Mouse (Mus musculus): Measurements from ENCODE around the gene Gm47959.
"Not testable (repeated sequence)": the region's sequence is repeated elsewhere in the genome, so short reads cannot be mapped to it uniquely, and the experiment has no call there.

The Gm47959 gene

GRCm38 (mm10) chr1:83000306-83000705 is at the start of gene Gm47959:
TSS of gene Gm47959 (plus strand) at chr1:83000548.
- not testable (repeated sequence) for DNase-seq

- not testable (repeated sequence) for DNase-seq
These were observed 44.4 kb upstream of the Gm47959 start, which contains the start of gene Gm7544 for GRCm38 (mm10) chr1:82955913-82956312. TSS of gene Gm7544 (minus strand) at chr1:82956013.

- DNase-seq = no peak
These were observed 40.4 kb upstream of the Gm47959 start, which contains the start of gene Gm47955 for GRCm38 (mm10) chr1:82959870-82960385. TSS of gene Gm47955 (plus strand) at chr1:82960286.

GRCm38 (mm10) chr1:82966413-82966812 is 33.9 kb upstream of the Gm47959 start:
- no peak for DNase-seq

- DNase-seq = peak; percentile 49
These were observed 28.3 kb upstream of the Gm47959 start for GRCm38 (mm10) chr1:82972046-82972445.

GRCm38 (mm10) chr1:82973244-82973643 is 27.1 kb upstream of the Gm47959 start:
- peak; percentile 19 for DNase-seq

GRCm38 (mm10) chr1:82973901-82974300 is 26.4 kb upstream of the Gm47959 start:
- no peak for DNase-seq

GRCm38 (mm10) chr1:82974342-82974741 is 26.0 kb upstream of the Gm47959 start:
- peak; percentile 21 for DNase-seq

GRCm38 (mm10) chr1:82975750-82976149 is 24.6 kb upstream of the Gm47959 start:
- peak; percentile 25 for DNase-seq

- no peak for DNase-seq
These were observed 22.5 kb upstream of the Gm47959 start for GRCm38 (mm10) chr1:82977840-82978239.

- DNase-seq = no peak
These were observed 13.6 kb upstream of the Gm47959 start for GRCm38 (mm10) chr1:82986738-82987137.

- DNase-seq = peak; percentile 60
These were observed 12.7 kb upstream of the Gm47959 start for GRCm38 (mm10) chr1:82987530-82988198.

GRCm38 (mm10) chr1:82991062-82991461 is 9.3 kb upstream of the Gm47959 start:
- DNase-seq = no peak

GRCm38 (mm10) chr1:82991596-82991995 is 8.8 kb upstream of the Gm47959 start:
- DNase-seq = no peak

GRCm38 (mm10) chr1:82992093-82992492 is 8.3 kb upstream of the Gm47959 start:
- DNase-seq = peak; percentile 45

GRCm38 (mm10) chr1:82993947-82994346 is 6.4 kb upstream of the Gm47959 start:
- DNase-seq = no peak

- DNase-seq = no peak
These were observed 6.2 kb downstream of the Gm47959 start for GRCm38 (mm10) chr1:83006218-83007179.

GRCm38 (mm10) chr1:83007471-83007870 is 7.1 kb downstream of the Gm47959 start:
- no peak for DNase-seq

- no peak for DNase-seq
These were observed 14.1 kb downstream of the Gm47959 start for GRCm38 (mm10) chr1:83014477-83014876.

GRCm38 (mm10) chr1:83015329-83015879 is 15.1 kb downstream of the Gm47959 start:
- DNase-seq = no peak

- DNase-seq = no peak
These were observed 16.2 kb downstream of the Gm47959 start for GRCm38 (mm10) chr1:83016556-83016955.

GRCm38 (mm10) chr1:83031950-83032349 is 31.6 kb downstream of the Gm47959 start:
- no peak for DNase-seq

GRCm38 (mm10) chr1:83032508-83032907 is 32.2 kb downstream of the Gm47959 start:
- DNase-seq = no peak

Data from kidney, postnatal 10 days (tissue).